Mouse (Mus musculus) lung, postnatal 36 days (tissue): Measurements from ENCODE around the gene Olfr77.

Experiments used
- DNase-seq: peaks from one replicate; pipeline ENCODE4 v3.0.0; 2022; ENCODE audit warnings: mixed read lengths

Olfr77 gene

GRCm38 (mm10) chr9:19916565-19916964 lies at the start of gene Olfr77:
Gene Olfr77, plus strand, starts transcription at chr9:19916865.
- no peak for DNase-seq

GRCm38 (mm10) chr9:19887904-19888303 lies 28.8 kb upstream of the Olfr77 start, which contains the start of gene Olfr862:
Gene Olfr862, minus strand, starts transcription at chr9:19888004.
- DNase-seq, result no peak

GRCm38 (mm10) chr9:19911170-19911569 lies 5.5 kb upstream of the Olfr77 start:
- DNase-seq, result no peak
